Mouse (Mus musculus): Measurements from ENCODE around the gene Atp13a5. TPM values are rescaled to one million over a fixed set of nuclear protein-coding genes. Genes with fewer than 3 reads are reported as not detected.

Atp13a5 gene
- polyA plus RNA-seq, 1 experiment from 2014 or later: 0.55 TPM

DNA sequence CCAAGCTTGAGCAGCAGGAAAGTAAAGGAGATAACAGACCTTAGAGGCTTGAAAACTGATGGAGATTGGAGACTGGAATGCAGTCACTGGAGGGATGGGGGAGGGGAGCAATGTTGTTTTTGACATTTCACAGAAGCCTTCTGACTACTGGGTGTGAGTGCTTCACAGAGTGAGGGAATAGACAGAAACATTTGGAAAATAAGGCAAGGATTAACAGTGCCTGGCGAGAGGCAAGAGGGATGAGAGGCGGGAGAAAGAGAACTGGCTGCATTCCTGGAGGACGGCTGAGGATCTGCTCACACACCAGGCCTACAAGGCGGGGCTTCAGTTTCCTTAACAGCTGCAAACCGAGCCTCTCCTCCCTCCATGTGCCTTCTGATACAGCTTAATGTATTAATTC is 180.1 kb downstream of the Atp13a5 start:
- peak overlapping the region; percentile 65 for H3K27ac ChIP-seq (replicated peaks)
- no peak overlapping the region for H3K4me3 ChIP-seq
- no peaks in the 10 kb centered on the region for H3K9me3 ChIP-seq
- peak; percentile 71 for ATAC-seq (replicated peaks)
- H3K4me2 ChIP-seq (replicated peaks): no peak overlapping the region
- H3K27me3 ChIP-seq: no peaks in the 10 kb centered on the region
- peaks cover 12% of the 10 kb centered on the region; the same call in 1 of the 2 replicates for H3K4me1 ChIP-seq
- no peak overlapping the region for H3K9ac ChIP-seq (replicated peaks)
- 14% methylated on average over 5 of the region's 5 CpGs for WGBS
- H3K36me3 ChIP-seq: no peaks in the 10 kb centered on the region

DNA sequence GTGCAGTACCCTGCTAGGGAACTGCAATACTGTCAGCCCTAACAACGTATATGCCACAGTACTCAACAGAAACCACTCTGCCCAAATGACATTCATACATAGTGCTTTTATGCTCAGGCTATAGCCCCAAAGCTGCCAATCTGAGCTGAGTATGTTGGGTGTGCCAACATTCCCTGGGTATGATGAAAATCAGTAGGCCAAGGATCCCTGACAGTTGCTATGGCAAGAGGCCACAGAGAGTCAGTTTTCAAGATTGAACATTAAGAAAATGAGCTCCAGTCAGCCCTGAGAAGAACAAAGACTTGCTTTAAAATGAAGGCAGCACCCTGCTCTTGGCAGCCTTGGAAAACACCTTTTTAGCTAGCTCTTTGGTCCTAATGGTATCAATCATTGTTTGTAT is 183.4 kb downstream of the Atp13a5 start:
- H3K36me3 ChIP-seq: no peaks in the 10 kb centered on the region
- H3K4me1 ChIP-seq: peaks cover 12% of the 10 kb centered on the region; the same call in 1 of the 2 replicates
- H3K27me3 ChIP-seq: no peaks in the 10 kb centered on the region
- no peak overlapping the region for H3K9ac ChIP-seq (replicated peaks)
- H3K4me2 ChIP-seq (replicated peaks): no peak overlapping the region
- ATAC-seq (replicated peaks): no peak
- H3K4me3 ChIP-seq: no peak overlapping the region
- no peak overlapping the region for H3K27ac ChIP-seq (replicated peaks)
- 55% methylated on average over 1 of the region's 1 CpGs for WGBS
- H3K9me3 ChIP-seq: no peaks in the 10 kb centered on the region

DNA sequence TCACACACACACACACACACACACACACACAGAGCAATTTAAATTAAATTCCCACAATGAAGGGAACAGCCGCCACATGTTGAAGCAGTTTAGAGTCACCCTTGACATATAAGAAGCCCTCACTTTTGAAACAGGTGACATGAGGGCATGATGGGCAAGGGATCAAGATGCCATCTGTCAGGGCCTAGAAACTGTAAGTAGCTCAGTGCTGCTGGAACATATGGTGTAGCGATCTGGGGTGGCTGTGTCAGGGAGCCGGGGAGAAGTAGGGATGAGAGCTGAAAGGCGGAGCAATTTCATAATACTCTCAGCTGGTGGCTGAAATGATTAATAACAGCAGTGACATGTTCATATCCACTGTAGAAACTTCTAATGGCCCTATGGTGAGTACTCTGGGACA is 184.6 kb downstream of the Atp13a5 start:
- 59% methylated on average over 4 of the region's 4 CpGs for WGBS
- no peaks in the 10 kb centered on the region for H3K27me3 ChIP-seq

GRCm38 (mm10) chr16:29192911-29193310 is 185.6 kb downstream of the Atp13a5 start:
- Histone ChIP-seq H3K4me2 (replicated peaks) (no peak overlapping the region), H3K27ac (replicated peaks) (no peak overlapping the region), H3K9me3 (no peaks in the 10 kb centered on the region), H3K36me3 (no peaks in the 10 kb centered on the region), H3K4me3 (no peak overlapping the region), H3K27me3 (no peaks in the 10 kb centered on the region), H3K4me1 (peaks cover 8% of the 10 kb centered on the region; the same call in 1 of the 2 replicates), H3K9ac (replicated peaks) (no peak overlapping the region)
- peak; percentile 41; the same call in 1 of the 2 replicates for ATAC-seq (replicated peaks)
- 29% methylated on average over 5 of the region's 5 CpGs for WGBS

More for the DNA sequence above, 184.6 kb downstream of the Atp13a5 start:
- peaks cover 12% of the 10 kb centered on the region; the same call in 1 of the 2 replicates for H3K4me1 ChIP-seq
- H3K9ac ChIP-seq (replicated peaks): no peak overlapping the region
- no peak overlapping the region for H3K27ac ChIP-seq (replicated peaks)
- H3K36me3 ChIP-seq: no peaks in the 10 kb centered on the region
- no peak overlapping the region for H3K4me2 ChIP-seq (replicated peaks)
- no peak; the same call in 1 of the 2 replicates for ATAC-seq (replicated peaks)
- no peak overlapping the region for H3K4me3 ChIP-seq
- H3K9me3 ChIP-seq: no peaks in the 10 kb centered on the region

Other genes starting within 250 kb of the Atp13a5 start
- gene Hrasls, start 169.0 kb downstream of the Atp13a5 start, polyA plus RNA-seq (2015; fragmentation: Nextera tagmentation; extraction: Ambion mirVana): 3.0 and 4.8 TPM in 2 replicates
- 1.2 and 1.4 TPM in 2 replicates for gene Atp13a4, start 166.1 kb upstream of the Atp13a5 start, polyA plus RNA-seq (2015; fragmentation: Nextera tagmentation; extraction: Ambion mirVana)
- gene Opa1, start 200.6 kb upstream of the Atp13a5 start, polyA plus RNA-seq (2015; fragmentation: Nextera tagmentation; extraction: Ambion mirVana): 45.2 and 45.4 TPM in 2 replicates